Mouse (Mus musculus) stomach, postnatal 0 days (tissue): ENCODE data around the gene Cyp26a1.

ENCODE experiments used
- CTCF ChIP-seq: IDR thresholded peaks from 2 replicates; pipeline ENCODE4 v1.5.1; 2016; ENCODE audit warnings: antibody characterized with exemption, low read depth, mild to moderate bottlenecking, moderate library complexity
- EP300 ChIP-seq: optimal IDR thresholded peaks from 2 replicates; pipeline ENCODE3; 2016; ENCODE audit warnings: antibody characterized with exemption

GRCm38 (mm10) chr19:37727366-37727765 is 29.8 kb downstream of the Cyp26a1 start:
- TF ChIP-seq CTCF (no peak), EP300 (no peak)
